Mouse (Mus musculus) embryo, embryonic 9.5 days (tissue): Measurements from ENCODE around the gene Ttc32.
A peak's percentile ranks its signal among the peaks of the same experiment; 100 is the strongest.
"Not testable (repeated sequence)": the region's sequence is repeated elsewhere in the genome, so short reads cannot be mapped to it uniquely, and the experiment has no call there.

Experiments
- DNase-seq: peaks from one replicate; pipeline ENCODE4 v3.0.0-alpha.2; 2017; ENCODE audit errors: extremely low spot score

The Ttc32 gene

GRCm38 (mm10) chr12:9029888-9030723 lies at the start of gene Ttc32:
Gene Ttc32 (plus strand): TSS chr12:9029997.
- peak; percentile 96 for DNase-seq

DNA sequence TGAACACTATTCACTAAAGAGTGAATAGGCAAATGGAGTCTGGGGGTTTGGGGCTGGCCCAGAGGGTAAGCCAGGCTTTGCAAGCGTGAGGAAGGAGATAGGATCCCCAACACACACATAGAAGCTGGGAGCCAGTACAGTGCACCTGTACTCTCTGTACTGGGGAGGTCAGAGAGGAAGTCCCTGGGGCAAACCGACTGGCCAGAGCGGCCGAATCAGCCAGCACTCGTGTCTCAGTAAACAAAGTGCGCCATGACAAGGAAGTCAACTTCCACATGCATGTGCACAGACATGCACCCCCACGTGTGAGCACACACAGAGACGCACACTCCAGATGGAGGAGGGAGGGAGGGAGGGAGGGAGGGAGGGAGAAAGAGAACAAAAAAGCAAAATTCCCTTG lies 36.6 kb upstream of the Ttc32 start:
- DNase-seq, result no peak

GRCm38 (mm10) chr12:8998318-8998717 lies 31.5 kb upstream of the Ttc32 start:
- no peak for DNase-seq

DNA sequence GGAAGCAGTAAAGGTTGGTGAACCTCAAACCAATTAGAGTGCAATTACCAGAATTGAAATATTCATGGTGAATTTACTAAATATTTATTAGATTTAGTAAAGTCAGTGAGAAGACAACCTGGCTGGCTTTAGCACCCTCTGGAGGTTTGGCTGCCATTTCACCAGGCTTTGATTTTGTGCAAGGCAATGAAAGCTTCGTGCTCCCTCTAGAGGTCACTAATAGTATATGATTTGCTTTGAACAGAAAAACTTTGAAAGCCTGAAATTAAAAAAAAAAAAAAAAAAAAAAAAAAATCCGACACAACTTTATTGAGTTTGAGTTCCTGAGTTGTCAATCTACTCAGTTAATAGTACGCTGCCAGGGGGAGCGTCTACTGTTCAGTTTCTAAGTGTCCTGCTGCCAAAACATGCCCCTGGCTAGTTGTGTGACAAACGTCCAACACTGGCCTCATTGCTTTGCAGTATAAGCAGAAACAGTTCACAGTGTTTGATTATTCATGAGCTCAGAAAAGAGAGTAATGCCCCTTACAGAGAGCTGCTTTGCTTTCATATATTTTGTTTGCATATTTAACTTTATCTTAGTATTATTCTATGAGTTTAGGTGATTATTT lies 27.7 kb upstream of the Ttc32 start:
- DNase-seq, result peak; percentile 54

- DNase-seq, result no peak
These were observed 22.7 kb upstream of the Ttc32 start for GRCm38 (mm10) chr12:9007146-9007545.

DNA sequence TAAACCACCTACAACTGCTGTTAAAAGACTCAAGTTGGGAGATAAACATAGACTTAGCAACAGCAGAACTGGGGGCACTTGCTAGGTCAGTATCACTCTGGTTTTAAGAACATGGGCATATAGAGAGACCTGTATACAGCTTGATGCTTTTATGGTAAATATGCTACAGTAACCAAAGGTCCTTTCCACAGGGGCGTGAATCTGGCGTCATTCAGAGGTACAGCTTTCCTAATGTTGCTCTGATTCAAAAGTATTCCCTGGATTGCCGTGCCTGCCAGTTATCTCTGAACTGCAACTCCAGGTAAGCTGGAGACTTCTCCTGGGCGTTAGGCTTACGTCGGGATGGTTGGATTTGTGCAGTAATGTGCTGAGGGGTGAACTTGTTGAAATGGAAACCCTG lies 22.0 kb upstream of the Ttc32 start:
- DNase-seq, result no peak

GRCm38 (mm10) chr12:9010311-9010710 lies 19.5 kb upstream of the Ttc32 start:
- no peak for DNase-seq

GRCm38 (mm10) chr12:9016376-9016775 lies 13.4 kb upstream of the Ttc32 start:
- DNase-seq, result no peak

DNA sequence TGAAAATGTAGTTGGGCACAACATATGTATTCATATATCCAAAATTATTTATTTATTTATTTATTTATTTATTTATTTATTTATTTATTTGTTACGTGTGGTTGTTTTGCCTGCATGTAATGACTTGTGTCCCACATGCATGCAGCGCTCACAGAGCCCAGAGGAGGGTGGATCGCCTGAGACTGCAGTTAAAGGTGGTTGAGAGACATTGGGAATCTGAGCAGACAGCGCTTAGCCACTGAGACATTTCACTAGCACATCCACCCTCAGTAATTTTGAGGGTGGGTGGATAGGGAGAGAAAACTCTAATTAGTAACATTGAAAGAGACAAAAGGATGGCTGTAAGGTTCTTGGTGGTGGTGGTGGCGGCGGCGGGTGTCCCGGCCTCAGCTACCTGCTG lies 9.4 kb upstream of the Ttc32 start:
- DNase-seq, result no peak

DNA sequence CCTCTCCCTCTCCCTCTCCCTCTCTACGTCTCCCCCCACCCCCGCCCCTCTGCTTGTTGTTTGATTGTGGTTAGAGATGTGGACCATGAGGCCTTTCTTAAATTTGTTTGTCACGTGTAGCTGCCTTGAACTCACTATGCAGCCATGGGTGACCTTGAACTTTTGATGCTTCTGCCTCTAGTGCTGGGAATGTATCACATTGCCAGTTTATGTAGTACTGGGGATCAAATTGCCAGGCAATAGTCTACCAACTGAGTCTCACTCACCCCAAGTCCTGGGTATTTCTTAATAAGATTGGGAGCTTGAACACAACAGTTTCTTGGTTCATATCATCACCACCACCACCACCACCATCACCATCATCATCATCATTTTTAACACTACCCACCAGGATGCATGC lies 8.8 kb upstream of the Ttc32 start:
- DNase-seq, result no peak

- no peak for DNase-seq
These were observed 6.8 kb upstream of the Ttc32 start for GRCm38 (mm10) chr12:9023031-9023430.

DNA sequence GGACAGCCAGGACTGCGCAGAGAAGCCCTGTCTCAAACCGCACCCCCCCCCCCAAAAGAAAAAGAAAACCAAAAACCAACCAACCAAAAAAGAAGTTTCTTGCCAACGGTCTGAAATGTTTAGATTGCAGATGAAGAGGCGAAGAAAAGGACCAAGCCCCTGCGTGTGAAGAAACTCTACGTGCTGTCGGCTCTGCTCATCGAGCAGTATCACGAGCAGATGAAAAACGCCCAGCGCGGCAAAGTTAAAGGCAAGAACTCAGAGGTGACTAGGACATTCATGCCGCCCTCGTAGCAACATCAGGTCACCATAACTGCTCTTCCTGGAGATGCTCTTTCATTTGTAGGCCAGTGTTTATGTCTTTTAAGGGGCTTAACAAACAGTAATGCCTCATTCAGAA lies 5.7 kb upstream of the Ttc32 start:
- DNase-seq, result no peak

- DNase-seq, result no peak
These were observed 5.1 kb upstream of the Ttc32 start for GRCm38 (mm10) chr12:9024736-9025135.

DNA sequence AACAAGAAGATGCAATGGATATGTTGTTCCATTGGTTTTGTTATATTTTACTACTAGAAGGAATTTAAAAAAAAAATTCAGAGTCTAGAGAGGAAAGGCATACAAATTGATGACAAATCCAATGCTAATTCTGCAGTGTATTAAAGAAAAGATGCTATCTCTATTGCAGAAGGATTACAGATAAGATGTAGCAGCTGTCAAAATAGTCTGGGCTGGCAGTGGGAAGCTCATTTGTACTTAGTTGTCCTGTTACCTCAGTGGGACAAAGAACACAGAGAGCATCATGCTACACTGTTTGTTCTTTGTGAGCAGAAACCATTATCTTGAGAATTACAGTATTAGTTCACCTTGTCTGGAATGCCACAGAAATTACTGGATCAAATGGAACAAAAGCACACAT lies 3.0 kb upstream of the Ttc32 start:
- DNase-seq, result no peak

- DNase-seq, result not testable (repeated sequence)
These were observed 981 bp upstream of the Ttc32 start for GRCm38 (mm10) chr12:9028816-9029215.

GRCm38 (mm10) chr12:9029506-9029887 lies 300 bp upstream of the Ttc32 start:
- DNase-seq, result peak; percentile 22

- no peak for DNase-seq
These were observed 1.4 kb downstream of the Ttc32 start for GRCm38 (mm10) chr12:9031166-9031565.

- DNase-seq, result no peak
These were observed 3.3 kb downstream of the Ttc32 start for GRCm38 (mm10) chr12:9033140-9033539.

DNA sequence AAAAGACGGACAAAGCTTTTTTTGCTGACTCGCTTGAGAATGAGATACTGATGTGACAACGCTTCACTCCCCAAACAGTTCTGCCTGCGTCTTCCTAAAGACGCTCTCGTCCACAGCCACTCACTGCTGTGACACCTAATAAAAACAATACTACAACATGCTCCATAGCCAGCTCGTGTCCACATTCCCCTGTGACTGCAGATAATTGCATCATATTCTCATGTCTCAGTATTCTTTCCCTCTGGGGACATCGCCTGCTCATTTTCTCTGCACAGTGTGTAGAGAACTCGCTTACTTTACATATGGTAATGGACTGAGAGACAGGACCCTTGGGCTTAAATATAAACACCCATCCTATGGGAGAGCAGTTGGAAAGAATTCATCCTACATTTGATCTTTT lies 6.6 kb downstream of the Ttc32 start:
- DNase-seq, result no peak

- DNase-seq, result no peak
These were observed 10.4 kb downstream of the Ttc32 start for GRCm38 (mm10) chr12:9040177-9040576.

GRCm38 (mm10) chr12:9040686-9041085 lies 10.9 kb downstream of the Ttc32 start:
- no peak for DNase-seq

DNA sequence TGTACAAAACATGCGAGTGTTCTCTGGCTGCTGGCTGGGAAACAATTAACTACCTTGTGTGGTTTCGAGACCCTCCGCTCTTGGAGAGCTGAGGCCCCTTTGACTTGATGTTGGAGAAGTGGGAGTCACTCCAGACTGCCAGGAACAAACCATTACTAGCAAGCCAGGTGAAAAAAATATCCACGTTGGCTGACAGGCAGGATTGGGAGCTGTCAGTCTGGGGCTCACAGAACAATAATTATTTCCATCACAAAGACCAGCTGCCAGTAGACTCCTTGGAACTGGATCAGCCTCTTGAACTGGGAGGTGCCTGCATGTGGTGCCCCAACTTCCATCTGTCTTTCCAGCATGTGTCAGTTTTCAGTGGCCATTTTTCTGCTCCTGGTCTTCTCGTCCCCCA lies 12.5 kb downstream of the Ttc32 start:
- no peak for DNase-seq

GRCm38 (mm10) chr12:9042759-9043158 lies 13.0 kb downstream of the Ttc32 start:
- DNase-seq, result no peak

DNA sequence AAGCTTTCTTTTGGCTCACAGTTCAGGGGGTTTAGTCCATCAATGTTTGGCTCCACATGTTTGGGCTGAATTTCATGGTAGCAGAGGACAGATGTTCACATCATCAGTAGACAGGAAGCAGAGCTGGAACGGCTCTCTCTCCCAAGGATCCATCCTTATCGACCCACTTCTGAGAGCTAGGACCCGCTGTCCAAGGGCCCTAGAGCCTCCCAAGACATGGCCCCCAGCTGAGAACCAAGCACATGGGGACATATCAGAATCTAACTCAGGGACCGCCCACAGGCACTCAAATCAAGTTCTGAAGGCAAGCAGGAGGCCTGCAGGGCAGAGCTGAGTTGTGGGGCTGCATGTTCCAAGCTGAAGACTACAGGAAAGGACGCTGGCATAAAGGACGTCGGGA lies 14.9 kb downstream of the Ttc32 start:
- DNase-seq, result no peak
